Comparison of ENCODE assay signal across 26 mouse cellular contexts in genomic region chr9:22791208-22791607, GRCm38 (mm10).
"Had no signal": no experiment of that assay in that cellular context is flagged by ENCODE, and none has a peak within 500 bp of the region (broad histone marks: within the 10 kb centered on the region; RNA-seq: fewer than 3 reads in every experiment).

No protein-coding gene starts in this region.

- H3K4me2 ChIP-seq: heart, embryonic 11.5 days; heart, embryonic 13.5 days; heart, embryonic 15.5 days; hindbrain, embryonic 13.5 days; hindbrain, embryonic 15.5 days; kidney, embryonic 15.5 days; limb, embryonic 12.5 days; liver, embryonic 11.5 days had no signal

- H3K27ac ChIP-seq: gastrocnemius, adult 2 months; heart, embryonic 13.5 days; heart, embryonic 15.5 days; hindbrain, embryonic 13.5 days; hindbrain, embryonic 15.5 days; hindbrain, postnatal 0 days; kidney, embryonic 15.5 days; kidney, postnatal 0 days; left cerebral cortex, adult 2 months; limb, embryonic 10.5 days; limb, embryonic 12.5 days had no signal

- H3K27me3 ChIP-seq: heart, embryonic 13.5 days; heart, embryonic 15.5 days; hindbrain, embryonic 13.5 days; hindbrain, embryonic 15.5 days; limb, embryonic 12.5 days had no signal

- H3K9ac ChIP-seq: heart, embryonic 13.5 days; heart, embryonic 15.5 days; hindbrain, embryonic 13.5 days; hindbrain, embryonic 15.5 days; kidney, embryonic 15.5 days; limb, embryonic 12.5 days had no signal

- DNase-seq: gastrocnemius, adult 2 months; gastrocnemius, postnatal 10 days; gastrocnemius, postnatal 25 days; heart, adult 18-20 months; heart, postnatal 14 days; heart, postnatal 36 days; kidney, adult 11 months; kidney, adult 2 months; kidney, adult 9 months; kidney, postnatal 14 days; kidney, postnatal 36 days; layer of hippocampus, adult 9-11 months; liver had no signal

- H3K36me3 ChIP-seq: heart, embryonic 13.5 days; heart, embryonic 15.5 days; hindbrain, embryonic 13.5 days; hindbrain, embryonic 15.5 days; kidney, embryonic 15.5 days; limb, embryonic 10.5 days; limb, embryonic 12.5 days had no signal

- H3K4me3 ChIP-seq: gastrocnemius, adult 2 months; heart, embryonic 13.5 days; heart, embryonic 15.5 days; hindbrain, embryonic 13.5 days; hindbrain, embryonic 15.5 days; kidney, embryonic 15.5 days; left cerebral cortex, adult 2 months; limb, embryonic 10.5 days; limb, embryonic 12.5 days had no signal

- H3K9me3 ChIP-seq: heart, embryonic 13.5 days; heart, embryonic 15.5 days; hindbrain, embryonic 13.5 days; hindbrain, embryonic 15.5 days; kidney, embryonic 15.5 days; limb, embryonic 10.5 days; limb, embryonic 12.5 days had no signal

- ATAC-seq: hindbrain, postnatal 0 days; intestine, embryonic 16.5 days had no signal
